Mouse (Mus musculus) gastrocnemius, adult 18-20 months (tissue): ENCODE measurements at regions not wholly inside any gene's neighbourhood (a gene's known extent, or its start where the extent isn't known, plus 50 kb on each side); places are given as distances from the start of the nearest gene placed in this dataset.
A peak's percentile ranks its signal among the peaks of the same experiment; 100 is the strongest.

ENCODE experiments used
- DNase-seq: peaks from one replicate; pipeline ENCODE4 v3.0.0; 2021; ENCODE audit warnings: low spot score

GRCm38 (mm10) chr10:91583204-91583603 is 402.1 kb upstream of the Tmpo start:
- DNase-seq = no peak

GRCm38 (mm10) chr10:91580959-91581358 is 399.8 kb upstream of the Tmpo start:
- no peak for DNase-seq

- no peak for DNase-seq
Measured at GRCm38 (mm10) chr10:91575323-91576064, 394.4 kb upstream of the Tmpo start.

DNA sequence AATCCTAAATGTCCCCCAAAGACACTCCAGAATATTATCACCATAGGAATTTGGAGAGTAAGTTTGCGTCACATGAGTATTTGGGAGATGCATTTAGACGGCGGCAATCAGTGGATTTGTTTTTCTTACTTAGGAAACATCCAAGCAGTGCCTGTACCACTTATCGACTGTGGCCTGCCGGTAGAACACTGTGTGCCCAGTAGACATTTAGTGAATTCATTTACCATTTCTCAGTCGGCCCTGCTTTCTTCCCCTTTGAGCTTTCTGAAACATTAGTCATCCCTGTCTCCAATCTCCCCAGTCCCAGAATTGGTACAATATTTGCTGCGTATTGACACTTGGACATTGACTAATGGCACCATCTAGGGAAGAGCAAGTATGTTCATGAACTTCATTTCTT is 391.7 kb upstream of the Tmpo start:
- no peak for DNase-seq

DNA sequence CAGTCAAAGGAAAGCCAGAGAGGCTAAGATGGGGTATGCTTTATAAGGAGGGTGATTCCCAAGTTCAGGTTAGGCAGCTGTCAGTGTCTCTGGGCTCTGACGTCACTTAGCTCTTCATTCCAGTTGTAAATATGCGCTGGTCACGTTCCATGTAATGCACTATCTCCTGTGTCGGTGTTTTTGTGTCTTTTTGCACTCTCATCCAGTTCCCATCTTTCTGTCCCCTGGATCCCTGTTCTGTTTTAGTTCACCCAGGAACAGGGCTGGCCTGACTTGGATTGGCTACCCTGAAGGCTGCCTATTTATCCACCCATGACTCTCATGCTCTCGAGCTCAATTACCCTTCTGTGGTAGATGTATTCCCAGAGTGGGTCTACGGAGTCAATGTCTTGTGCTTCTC is 387.9 kb upstream of the Tmpo start:
- DNase-seq = no peak

DNA sequence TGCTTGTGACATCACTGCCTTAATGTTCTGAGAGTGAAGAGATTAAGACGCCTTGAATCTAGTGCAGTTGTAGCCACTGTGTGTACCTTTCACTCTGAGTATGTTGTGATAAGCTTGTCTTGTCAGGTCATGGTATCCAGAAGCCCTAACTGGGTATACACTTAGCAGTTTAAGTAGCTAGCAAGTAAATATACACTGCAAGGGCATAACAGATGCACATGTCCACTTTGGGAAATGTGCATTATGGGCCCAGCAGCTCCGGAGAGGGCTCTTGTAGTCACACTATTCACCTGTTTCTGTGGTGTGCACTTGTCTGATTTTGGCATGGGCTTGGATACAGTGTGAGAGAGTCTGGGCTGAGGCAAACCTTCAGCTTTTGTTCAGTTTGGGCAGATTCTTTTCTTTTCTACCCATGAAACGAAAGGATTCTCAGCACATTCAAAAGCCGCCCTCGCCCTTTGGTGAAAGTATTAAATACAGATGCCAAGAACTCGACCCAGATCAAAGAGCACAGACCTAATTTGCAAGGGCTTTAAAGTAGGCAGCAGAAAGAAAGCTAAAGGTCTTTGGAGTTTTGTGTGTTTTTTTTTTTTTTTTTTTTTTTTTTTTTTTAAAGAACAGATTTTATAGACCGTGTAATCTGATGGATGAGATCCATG is 385.1 kb upstream of the Tmpo start:
- no peak for DNase-seq

DNA sequence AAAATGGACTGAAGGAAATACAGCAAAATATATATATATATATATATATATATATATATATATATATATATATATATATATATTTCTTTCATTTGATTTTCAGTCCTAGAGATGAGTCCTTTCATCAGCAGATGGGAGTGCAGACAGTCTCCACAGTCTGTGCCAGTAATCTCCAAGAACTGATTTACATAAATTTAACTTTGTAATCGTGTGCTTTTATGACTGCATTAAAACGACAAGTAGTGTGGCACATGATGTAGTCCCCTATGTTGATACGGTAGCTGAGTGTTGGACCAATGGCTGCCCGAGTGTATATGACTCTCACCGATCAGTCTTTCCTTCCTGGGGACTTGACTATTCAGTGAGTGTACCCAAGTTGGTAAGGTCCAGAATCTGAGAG is 378.2 kb upstream of the Tmpo start:
- no peak for DNase-seq

DNA sequence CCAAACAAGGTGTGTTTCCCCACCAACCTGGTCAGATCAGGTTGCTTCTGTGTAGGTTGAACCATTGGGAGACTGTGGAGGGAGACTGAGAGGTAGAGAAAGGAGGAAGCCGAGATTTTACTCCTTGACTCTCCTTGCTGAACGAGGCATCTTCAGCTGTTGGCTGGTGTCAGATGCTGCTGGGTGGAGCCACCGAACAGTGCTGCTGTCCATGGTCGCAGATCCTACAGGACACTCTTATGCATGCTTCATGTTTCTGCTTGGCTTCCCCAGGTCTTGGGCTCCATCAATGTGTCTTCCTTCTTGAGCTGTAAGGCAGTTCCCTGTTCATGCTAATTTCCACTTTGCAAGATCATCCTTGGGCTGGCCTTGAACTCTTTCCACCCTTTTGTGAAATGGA is 367.0 kb upstream of the Tmpo start:
- DNase-seq = no peak

DNA sequence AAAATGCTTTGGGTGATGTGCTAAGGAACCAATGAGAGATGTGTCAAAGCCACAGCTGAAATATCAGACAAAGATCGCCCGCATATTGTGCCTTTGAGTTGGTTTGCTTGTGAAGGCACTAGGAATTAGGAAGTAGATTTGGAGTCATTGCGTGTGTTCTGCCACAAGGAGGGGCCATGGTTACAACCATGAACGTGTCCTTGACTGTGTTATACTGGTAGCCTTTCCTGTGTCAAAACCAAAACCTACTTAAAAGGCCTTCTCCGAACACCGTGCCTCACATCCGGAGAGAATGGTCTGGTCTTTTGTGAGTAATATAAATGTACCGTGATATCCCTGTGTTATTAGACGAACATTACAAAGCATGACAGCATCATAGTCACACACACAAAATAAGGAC is 365.0 kb upstream of the Tmpo start:
- DNase-seq = no peak

- DNase-seq = no peak
Measured at GRCm38 (mm10) chr10:91545421-91545820, 364.3 kb upstream of the Tmpo start.

- no peak for DNase-seq
Measured at GRCm38 (mm10) chr10:91543167-91543918, 362.2 kb upstream of the Tmpo start.

DNA sequence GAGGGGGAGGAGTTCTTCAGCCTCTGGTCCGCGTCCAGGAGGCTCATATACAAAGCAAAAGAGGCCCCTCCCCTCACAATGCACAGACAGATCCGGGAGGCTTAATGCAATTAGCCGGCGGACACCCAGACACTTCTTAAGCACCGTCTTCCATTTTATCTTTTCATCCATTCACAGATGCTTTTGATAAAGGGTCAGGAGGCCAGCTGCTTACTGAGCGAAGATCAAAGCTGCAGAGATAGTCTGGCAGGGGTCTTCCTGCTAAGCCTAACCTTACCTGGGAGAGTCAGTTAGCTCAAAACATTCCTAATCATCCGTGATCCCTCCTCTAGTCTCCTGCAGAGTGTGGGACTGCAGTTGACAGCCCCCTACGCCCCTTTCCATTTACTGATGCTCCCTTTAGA is 361.1 kb upstream of the Tmpo start:
- DNase-seq = no peak

- DNase-seq = no peak
Measured at GRCm38 (mm10) chr10:91537241-91537640, 356.1 kb upstream of the Tmpo start.

GRCm38 (mm10) chr10:91535392-91535791 is 354.3 kb upstream of the Tmpo start:
- DNase-seq = no peak

DNA sequence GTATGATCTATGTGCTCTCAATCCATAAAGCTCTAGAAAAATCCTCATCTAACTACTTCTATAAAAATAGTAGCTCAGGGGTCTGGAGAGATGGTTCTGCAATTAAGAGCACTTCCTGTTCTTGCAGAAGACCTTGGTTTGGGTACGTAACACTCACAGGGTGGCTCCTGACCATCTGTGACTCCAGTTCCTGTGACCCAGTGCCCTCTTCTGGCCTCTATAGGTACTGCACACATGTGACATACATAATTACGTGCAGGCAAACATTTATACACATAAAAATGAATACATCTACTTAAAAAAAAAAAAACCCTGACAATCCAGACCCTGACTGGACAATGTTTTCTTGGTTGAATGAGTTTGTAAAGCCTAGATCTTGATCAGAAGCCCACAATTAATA is 347.2 kb upstream of the Tmpo start:
- no peak for DNase-seq

DNA sequence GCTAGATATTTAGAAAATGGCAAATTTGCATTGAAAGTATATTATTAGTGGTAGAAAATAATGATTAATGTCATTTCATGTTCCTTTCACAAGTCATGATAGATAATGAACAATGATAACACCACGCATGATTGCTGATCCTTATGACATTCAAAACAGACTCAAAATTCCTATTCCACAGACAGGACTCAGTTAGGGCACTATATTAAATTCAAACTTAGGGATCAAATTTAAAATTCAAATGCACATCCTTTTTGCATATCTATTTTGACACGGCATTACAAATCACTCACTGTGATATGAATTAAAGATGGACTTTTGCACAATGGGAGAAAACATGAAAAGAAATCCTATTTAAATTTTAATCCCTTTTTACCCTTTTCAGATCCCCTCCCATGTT is 340.1 kb upstream of the Tmpo start:
- no peak for DNase-seq

DNA sequence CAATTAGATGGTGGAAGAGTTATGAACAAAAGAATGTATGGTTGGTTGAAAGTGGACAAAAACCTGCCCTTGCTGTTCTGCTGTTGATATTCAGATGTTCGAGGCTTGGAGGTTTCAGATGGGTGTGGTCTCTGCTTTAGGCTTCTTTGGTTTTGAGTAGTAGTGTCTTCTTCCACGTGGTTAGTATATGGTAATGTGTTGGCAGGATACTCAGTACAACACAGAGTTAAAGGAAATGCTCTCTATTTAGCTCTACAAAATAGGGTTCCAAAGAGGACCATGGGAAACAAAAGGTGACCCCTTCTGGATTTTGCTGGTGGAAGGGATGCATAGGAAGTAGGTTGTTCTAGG is 333.9 kb upstream of the Tmpo start:
- no peak for DNase-seq

- DNase-seq = no peak
Measured at GRCm38 (mm10) chr10:91514163-91515020, 333.3 kb upstream of the Tmpo start.

DNA sequence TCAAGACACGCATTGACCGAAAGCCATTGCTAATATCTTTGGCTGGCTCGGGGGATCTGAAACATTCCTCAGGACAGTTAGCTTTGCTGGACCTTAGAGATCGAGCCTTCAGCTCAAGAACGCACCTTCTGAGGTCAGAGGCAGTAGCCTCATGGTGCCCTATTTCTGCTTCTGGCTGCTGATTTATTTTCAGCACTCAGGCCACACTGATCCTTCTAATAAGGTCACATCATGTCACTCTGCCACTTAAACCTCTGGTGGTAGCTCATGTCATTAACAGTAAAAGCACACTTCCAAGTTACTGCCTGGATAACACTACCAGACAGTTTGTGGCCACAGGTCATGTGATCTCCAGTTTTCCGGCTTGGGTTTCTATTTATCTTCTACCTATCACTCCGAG is 325.9 kb upstream of the Tmpo start:
- DNase-seq = peak; percentile 19

DNA sequence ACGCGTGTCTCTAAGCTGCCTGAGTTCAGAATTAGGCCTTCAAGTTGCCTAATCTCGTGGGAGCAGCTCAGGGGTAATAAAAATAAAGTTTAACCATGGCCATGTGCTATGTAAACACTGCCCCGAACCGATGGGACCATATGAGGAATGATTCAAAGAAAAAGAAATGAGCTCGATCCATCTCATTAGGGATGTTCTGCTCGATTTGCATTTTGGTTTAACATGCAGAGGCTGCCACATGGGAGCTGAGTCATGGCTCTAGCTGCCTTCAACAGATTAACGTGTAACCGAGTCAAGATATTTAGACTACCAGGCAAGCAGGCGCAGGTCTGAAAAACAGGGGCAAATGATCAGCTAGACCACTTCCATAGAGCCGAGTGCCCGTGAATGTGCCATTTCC is 323.8 kb upstream of the Tmpo start:
- no peak for DNase-seq

- no peak for DNase-seq
Measured at GRCm38 (mm10) chr10:91498543-91498942, 317.4 kb upstream of the Tmpo start.

GRCm38 (mm10) chr10:91464691-91465090 is 283.6 kb upstream of the Tmpo start:
- DNase-seq = peak; percentile 12
